Mouse (Mus musculus) liver, adult 2 months (tissue): Measurements from ENCODE around the gene Txlng. TPM values are rescaled to one million over a fixed set of nuclear protein-coding genes. Genes with fewer than 3 reads are reported as not detected.
A peak's percentile ranks its signal among the peaks of the same experiment; 100 is the strongest.

Source experiments
- DNase-seq: peaks from one replicate; pipeline ENCODE4 v3.0.0-alpha.2; 2011; ENCODE audit warnings: low read depth, low spot score; ENCODE audit errors: extremely low read depth
- H3K27ac ChIP-seq: fragments of 200-500 bp; replicated peaks from 2 replicates; pipeline ENCODE4 v1.5.1; 2012; ENCODE audit warnings: low read depth, mild to moderate bottlenecking, control low read depth, inconsistent platforms, low read length; ENCODE audit not compliant: insufficient read depth
- H3K27me3 ChIP-seq: fragments of 200-500 bp; 2 replicates; pipeline ENCODE4 v1.6.1; 2012; ENCODE audit warnings: mild to moderate bottlenecking, moderate library complexity, low read length, inconsistent platforms; ENCODE audit not compliant: control insufficient read depth, insufficient read depth
- H3K36me3 ChIP-seq: fragments of 200-500 bp; 2 replicates; pipeline ENCODE4 v1.6.1; 2012; ENCODE audit warnings: low read length, inconsistent platforms; ENCODE audit not compliant: control insufficient read depth, insufficient read depth
- H3K4me1 ChIP-seq: fragments of 200-500 bp; 2 replicates; pipeline ENCODE4 v1.6.1; 2011; ENCODE audit warnings: low read length; ENCODE audit not compliant: control insufficient read depth, insufficient read depth
- H3K4me3 ChIP-seq: fragments of 200-500 bp; 2 replicates; pipeline ENCODE4 v1.5.1; 2011; ENCODE audit warnings: low read depth, mild to moderate bottlenecking, control low read depth, low read length, moderate library complexity; ENCODE audit not compliant: insufficient read depth
- H3K79me2 ChIP-seq: fragments of 200-500 bp; 2 replicates; pipeline ENCODE4 v1.6.1; 2012; ENCODE audit warnings: inconsistent platforms, mild to moderate bottlenecking, low read length, moderate library complexity; ENCODE audit not compliant: control insufficient read depth, insufficient read depth
- H3K9ac ChIP-seq: fragments of 200-500 bp; 2 replicates; pipeline ENCODE4 v1.6.1; 2012; ENCODE audit warnings: low read depth, mild to moderate bottlenecking, control low read depth, inconsistent platforms, low read length
- CTCF ChIP-seq: fragments of 200-500 bp; IDR thresholded peaks from 2 replicates; pipeline ENCODE4 v1.5.1; 2011; ENCODE audit warnings: low read depth, low read length, control low read depth
- POLR2A ChIP-seq: fragments of 200-500 bp; IDR thresholded peaks from 2 replicates; pipeline ENCODE4 v1.6.1; 2011; ENCODE audit warnings: low read length, control low read depth; ENCODE audit not compliant: insufficient read depth; ENCODE audit errors: extremely low read depth
- WGBS: fragments of 180-500 bp; shearing (Covaris S2); methylation state at CpG from one replicate; pipeline ENCODE4 v1.1.7; 2018; 5-methylcytosine and 5-hydroxymethylcytosine counted together
- polyA plus RNA-seq: library from polyadenylated mRNA; depleted of rRNA; stranded (reverse); fragments of >200 nt; gene quantifications from 2 replicates; pipeline ENCODE4 v1.2.3, GENCODE M21; 2012
- total RNA-seq: library from RNA; depleted of rRNA; stranded (reverse); fragments of >200 nt; gene quantifications from 2 replicates; pipeline ENCODE4 v1.2.3, GENCODE M21; 2014

Txlng gene
- total and polyA plus RNA-seq, 2 experiments: 3.5 to 20.0 TPM

DNA sequence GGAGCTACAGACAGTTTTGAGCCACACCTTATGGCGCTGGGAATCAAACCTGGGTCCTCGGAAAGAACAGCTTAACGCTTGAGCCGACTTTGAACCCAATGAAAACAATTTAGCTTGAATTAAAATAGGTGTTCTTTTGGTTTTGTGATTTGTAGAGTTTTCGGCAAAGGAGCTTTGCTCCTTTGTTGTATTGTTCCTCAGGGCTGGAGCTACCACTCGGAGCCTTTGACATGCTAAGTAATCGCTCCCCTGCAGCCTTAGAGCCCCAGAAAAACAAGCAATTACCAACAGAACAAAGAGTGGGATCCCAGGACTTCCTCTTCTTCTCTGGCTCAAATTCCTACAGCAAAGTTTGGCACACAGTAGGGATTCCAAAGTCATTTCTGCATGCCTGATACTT is 73.2 kb downstream of the Txlng start:
- WGBS: 90% methylated on average over 7 of the region's 7 CpGs
- H3K9ac ChIP-seq: no peak overlapping the region
- no peaks in the 10 kb centered on the region for H3K36me3 ChIP-seq
- no peak for DNase-seq
- no peak overlapping the region for H3K4me3 ChIP-seq
- TF ChIP-seq POLR2A: no peak
- TF ChIP-seq CTCF: no peak
- H3K27ac ChIP-seq: no peak overlapping the region
- no peaks in the 10 kb centered on the region for H3K27me3 ChIP-seq
- peaks cover 2% of the 10 kb centered on the region; the same call in 1 of the 2 replicates for H3K4me1 ChIP-seq
- peaks cover 3% of the 10 kb centered on the region for H3K79me2 ChIP-seq

DNA sequence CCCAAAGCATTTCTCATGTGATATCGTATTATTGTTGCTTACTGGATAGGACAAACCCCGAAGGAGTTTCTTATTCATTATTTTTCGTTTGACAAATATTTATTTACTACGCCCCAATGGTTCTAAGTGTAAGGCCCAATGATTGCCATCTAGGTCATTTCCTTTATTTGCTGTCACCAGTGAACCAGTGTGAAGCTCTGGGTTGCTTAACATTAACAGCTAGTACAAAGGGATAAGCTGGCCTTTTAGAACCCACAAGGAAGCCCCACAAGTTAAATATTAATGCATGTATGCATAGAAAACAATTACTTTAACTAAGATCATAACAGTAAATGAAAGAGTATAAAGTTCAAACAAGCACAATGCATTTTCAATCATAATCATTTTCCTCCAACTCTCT is 74.9 kb downstream of the Txlng start:
- Histone ChIP-seq H3K4me3 (no peak overlapping the region), H3K36me3 (no peaks in the 10 kb centered on the region), H3K27ac (no peak overlapping the region), H3K4me1 (peaks cover under 1% of the 10 kb centered on the region; the same call in 1 of the 2 replicates), H3K27me3 (no peaks in the 10 kb centered on the region), H3K9ac (no peak overlapping the region), H3K79me2 (no peaks in the 10 kb centered on the region)
- no peak for DNase-seq
- 45% methylated on average over 4 of the region's 4 CpGs for WGBS
- no peak for TF ChIP-seq POLR2A
- TF ChIP-seq CTCF: no peak

GRCm38 (mm10) chrX:162752418-162752817 is 76.8 kb downstream of the Txlng start:
- Histone ChIP-seq H3K4me1 (no peaks in the 10 kb centered on the region), H3K4me3 (no peak overlapping the region), H3K36me3 (no peaks in the 10 kb centered on the region), H3K27ac (no peak overlapping the region), H3K9ac (no peak overlapping the region), H3K79me2 (no peaks in the 10 kb centered on the region), H3K27me3 (no peaks in the 10 kb centered on the region)
- no peak for DNase-seq
- TF ChIP-seq POLR2A: no peak
- TF ChIP-seq CTCF: no peak
- WGBS: 95% methylated on average over 2 of the region's 2 CpGs

GRCm38 (mm10) chrX:162748696-162749420 is 80.4 kb downstream of the Txlng start:
- no peak overlapping the region for H3K9ac ChIP-seq
- no peak for TF ChIP-seq POLR2A
- TF ChIP-seq CTCF: no peak
- WGBS: 49% methylated on average over 9 of the region's 9 CpGs
- H3K79me2 ChIP-seq: no peaks in the 10 kb centered on the region
- no peak for DNase-seq
- H3K27me3 ChIP-seq: no peaks in the 10 kb centered on the region
- no peak overlapping the region for H3K4me3 ChIP-seq
- no peaks in the 10 kb centered on the region for H3K36me3 ChIP-seq
- H3K4me1 ChIP-seq: no peaks in the 10 kb centered on the region
- H3K27ac ChIP-seq: no peak overlapping the region

GRCm38 (mm10) chrX:162736140-162736659 is 93.1 kb downstream of the Txlng start:
- H3K4me3 ChIP-seq: peak overlapping the region; percentile 30; the same call in 1 of the 2 replicates
- DNase-seq: no peak
- WGBS: 14% methylated on average over 9 of the region's 9 CpGs
- H3K27me3 ChIP-seq: no peaks in the 10 kb centered on the region
- H3K9ac ChIP-seq: no peak overlapping the region
- H3K27ac ChIP-seq: no peak overlapping the region
- no peaks in the 10 kb centered on the region for H3K36me3 ChIP-seq
- no peaks in the 10 kb centered on the region for H3K4me1 ChIP-seq
- no peak for TF ChIP-seq CTCF
- TF ChIP-seq POLR2A: no peak
- H3K79me2 ChIP-seq: no peaks in the 10 kb centered on the region
